Mouse (Mus musculus) erythroid progenitor cell, adult 5-6 weeks (primary cell): ENCODE data around the gene Six5. TPM values are rescaled to one million over a fixed set of nuclear protein-coding genes. Genes with fewer than 3 reads are reported as not detected.

ENCODE experiments used
- ATAC-seq: replicated peaks from 2 replicates; pipeline ENCODE4 v1.8.0; 2016; ENCODE audit warnings: moderate number of reproducible peaks, mild to moderate bottlenecking, moderate TSS enrichment, inconsistent platforms; ENCODE audit not compliant: poor library complexity, low FRiP score, severe bottlenecking
- total RNA-seq, 2 experiments: library from RNA; stranded (forward) in 1 of 2; stranded (reverse) in 1 of 2; fragments of 150-400 nt in 1 of 2; fragments of 186-747, 209-891 nt in 1 of 2; gene quantifications; 2 replicates each; pipeline versions ENCODE4 v1.2.3 to v1.2.4; 2015 to 2017; ENCODE audit warnings: low replicate concordance in 2 of 2

Six5 gene
- total RNA-seq, 2 experiments from 2014 or later, result not detected

DNA sequence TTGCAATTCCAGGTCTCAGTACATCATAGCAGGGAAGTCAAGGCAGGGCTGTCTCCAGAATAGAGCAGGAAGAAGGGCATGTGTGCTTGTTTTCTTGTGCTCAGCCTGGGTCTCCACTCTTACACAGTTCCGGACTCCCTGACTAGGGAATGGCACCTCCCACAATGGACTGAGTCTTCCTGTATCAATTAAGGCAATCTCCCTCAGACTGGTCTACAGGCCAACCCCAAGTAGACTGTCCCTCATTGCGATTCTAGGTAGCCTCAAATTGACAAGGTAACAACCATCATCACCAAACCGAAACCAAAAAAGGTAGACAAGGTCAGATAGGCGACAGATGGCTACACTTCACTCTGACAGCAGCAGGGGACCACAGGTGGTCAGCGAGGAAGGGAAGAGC is 19.2 kb upstream of the Six5 start:
- no peak for ATAC-seq

DNA sequence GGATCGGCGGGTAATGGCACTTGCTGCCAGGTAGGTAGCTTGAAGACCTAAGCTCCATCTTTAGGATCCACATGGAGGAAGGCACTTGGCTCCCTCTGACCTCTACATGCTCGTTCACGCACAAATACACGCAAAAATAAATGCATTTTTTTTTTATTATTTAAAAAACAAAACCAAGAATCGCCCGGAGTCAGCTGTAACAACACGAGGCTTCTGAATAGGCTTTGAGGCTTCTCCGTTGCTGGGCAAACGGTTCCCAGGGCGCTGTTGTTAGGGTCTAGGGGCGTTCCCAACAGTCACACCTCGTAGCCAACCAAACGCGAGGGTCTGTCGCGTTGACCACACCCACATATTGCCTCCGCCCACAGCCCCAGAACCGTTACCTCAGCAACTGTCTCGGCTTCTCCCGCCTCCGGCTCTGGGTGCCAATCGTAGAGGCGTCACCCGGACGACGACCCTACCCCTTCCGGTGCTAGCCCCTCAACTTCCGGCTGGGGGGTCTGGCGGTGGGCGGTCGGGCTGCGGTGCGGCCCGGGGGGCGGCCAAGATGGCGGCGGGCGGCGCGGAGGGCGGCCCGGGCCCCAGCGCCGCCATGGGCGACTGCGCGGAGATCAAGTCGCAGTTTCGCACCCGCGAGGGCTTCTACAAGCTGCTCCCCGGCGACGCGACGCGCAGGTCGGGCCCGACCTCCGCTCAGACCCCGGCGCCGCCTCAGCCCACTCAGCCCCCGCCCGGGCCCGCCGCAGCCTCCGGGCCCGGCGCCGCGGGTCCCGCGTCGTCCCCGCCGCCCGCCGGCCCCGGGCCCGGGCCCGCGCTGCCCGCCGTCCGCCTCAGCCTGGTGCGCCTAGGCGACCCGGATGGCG is 18.4 kb upstream of the Six5 start, which contains the start of gene Dmwd:
Gene Dmwd (plus strand): TSS at position 505 of the 863 bp plus-strand sequence.
- peak; percentile 89 for ATAC-seq

GRCm38 (mm10) chr7:19076586-19076991 is 17.8 kb upstream of the Six5 start:
- peak; percentile 65 for ATAC-seq

GRCm38 (mm10) chr7:19077761-19078160 is 16.6 kb upstream of the Six5 start:
- no peak for ATAC-seq

GRCm38 (mm10) chr7:19078732-19079131 is 15.7 kb upstream of the Six5 start:
- ATAC-seq, result no peak

- no peak for ATAC-seq
These were observed 13.9 kb upstream of the Six5 start for GRCm38 (mm10) chr7:19080451-19080950.

- no peak for ATAC-seq
These were observed 12.2 kb upstream of the Six5 start for GRCm38 (mm10) chr7:19082171-19082570.

DNA sequence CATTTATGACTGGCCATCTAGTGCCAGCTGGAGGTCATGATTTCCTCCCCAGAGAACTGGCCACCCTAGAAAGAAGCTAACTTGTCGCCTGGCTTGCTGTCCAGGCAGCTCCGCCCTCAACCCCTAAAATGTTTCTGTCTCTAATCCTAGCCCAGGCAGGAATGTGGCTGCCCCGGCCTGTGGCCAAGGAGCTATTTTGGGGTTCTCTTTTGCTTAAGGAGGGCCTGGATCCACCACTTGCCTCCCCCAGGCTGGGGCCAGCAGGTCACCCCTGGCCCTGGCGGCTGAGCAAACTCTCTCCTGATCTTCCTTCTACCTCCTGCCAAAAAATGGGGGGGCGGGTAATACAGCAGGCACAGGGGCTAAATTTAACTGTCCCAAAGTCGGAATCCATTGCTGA is 11.3 kb upstream of the Six5 start:
- ATAC-seq, result no peak

DNA sequence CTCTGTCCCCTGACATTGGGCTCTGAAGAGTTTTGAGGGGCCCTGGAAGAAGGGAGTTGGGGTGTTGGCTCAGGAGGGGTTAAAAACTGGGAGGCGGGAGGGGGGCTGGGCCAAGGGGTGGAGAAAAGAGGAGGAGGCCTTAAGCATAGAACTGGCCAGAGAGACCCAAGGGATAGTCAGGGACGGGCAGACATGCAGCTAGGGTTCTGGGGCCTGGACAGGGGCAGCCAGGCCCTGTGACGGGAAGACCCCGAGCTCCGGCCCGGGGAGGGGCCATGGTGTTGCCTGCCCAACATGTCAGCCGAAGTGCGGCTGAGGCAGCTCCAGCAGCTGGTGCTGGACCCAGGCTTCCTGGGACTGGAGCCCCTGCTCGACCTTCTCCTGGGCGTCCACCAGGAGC is 10.7 kb upstream of the Six5 start, which contains the start of gene Dmpk:
Gene Dmpk (plus strand): TSS at position 149 of the 400 bp plus-strand sequence.
- no peak for ATAC-seq

DNA sequence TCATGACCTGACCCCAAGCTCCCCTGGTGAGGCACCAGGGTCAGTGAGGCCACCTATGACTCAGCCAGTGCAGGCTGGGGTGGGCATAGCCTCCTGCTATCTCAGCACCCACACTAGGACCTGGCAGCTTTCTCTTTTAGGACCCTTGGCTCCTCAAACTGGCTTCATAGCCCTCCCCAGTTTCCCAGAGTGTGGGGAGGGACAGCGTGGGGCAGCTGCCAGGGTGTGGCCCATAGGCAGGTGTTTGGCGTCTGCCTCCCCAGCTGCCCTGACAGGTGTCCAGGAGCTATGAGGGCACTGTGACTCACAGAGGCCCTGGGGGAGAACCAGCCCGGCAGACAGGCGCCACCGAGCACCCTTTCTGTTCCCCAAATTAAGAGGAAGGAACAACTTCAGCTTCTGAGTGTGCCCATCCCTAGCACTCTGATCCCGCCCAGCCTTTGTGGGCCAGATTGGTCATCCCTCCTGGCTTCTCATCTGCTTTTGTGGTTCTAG is 10.1 kb upstream of the Six5 start:
- ATAC-seq, result no peak

DNA sequence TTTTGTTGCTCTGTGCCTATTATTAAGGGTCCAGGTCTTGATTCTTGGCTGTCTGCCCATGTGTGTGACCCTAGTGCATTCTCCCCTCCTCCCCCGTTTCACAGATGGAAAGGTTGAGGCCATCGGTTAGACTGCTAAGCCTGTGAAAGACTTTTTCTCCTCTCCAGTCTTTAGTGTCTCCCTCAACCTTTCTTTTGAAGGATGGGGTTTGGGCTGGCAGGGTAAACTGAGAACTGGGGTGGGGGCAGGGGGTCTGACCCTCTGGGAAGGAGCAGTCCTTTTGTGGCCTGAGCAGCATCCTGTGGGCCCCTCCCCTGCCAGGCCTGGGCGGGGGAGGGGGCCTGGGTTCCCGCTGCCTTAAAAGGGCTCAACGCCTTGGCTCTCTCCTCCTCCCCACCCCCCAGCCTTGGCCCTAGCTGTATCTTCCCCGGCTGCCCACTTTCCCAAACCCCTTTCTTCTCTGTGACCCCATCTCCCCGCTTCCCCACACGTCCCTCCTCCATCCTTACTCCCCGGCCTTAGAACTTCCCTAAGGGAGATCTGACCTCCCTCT is 9.4 kb upstream of the Six5 start:
- ATAC-seq, result no peak

DNA sequence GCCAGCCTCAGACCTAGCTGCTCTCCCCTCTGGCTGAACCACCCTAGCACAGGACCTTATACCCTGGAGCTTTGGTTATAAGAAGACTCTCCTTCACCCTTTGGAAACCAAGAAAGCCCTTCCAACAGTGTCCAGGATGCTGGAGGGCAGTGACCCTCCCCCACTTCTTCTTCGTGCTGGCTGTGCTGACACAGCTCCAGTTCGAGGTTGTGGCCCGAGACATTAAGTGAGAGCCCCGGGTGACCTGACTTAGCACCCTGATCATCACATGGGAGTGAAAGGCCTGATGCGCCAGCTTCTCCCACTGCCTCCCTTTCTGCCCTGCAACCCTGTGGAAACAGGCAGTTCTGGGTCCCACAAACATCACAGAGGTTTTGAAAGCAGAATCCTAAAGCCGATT is 8.9 kb upstream of the Six5 start:
- ATAC-seq, result no peak

- peak; percentile 84 for ATAC-seq
These were observed 8.4 kb upstream of the Six5 start for GRCm38 (mm10) chr7:19086042-19086441.

- no peak for ATAC-seq
These were observed 7.6 kb upstream of the Six5 start for GRCm38 (mm10) chr7:19086760-19087159.

GRCm38 (mm10) chr7:19088813-19089212 is 5.6 kb upstream of the Six5 start:
- peak; percentile 42 for ATAC-seq

DNA sequence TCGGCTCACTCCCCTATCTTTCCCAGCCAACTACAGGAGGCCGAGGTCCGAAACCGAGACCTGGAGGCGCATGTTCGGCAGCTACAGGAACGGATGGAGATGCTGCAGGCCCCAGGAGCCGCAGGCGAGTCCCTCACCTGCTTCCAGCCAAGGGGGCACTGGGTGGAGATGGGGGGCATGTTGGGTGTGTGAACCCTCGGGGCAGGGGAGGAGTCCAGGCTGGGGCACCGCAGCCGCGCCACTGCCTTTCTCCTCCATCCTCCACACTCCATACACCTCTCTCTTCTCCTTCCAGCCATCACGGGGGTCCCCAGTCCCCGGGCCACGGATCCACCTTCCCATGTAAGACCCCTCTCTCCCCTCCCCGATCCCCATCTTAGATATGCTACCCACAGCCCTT is 2.5 kb upstream of the Six5 start:
- ATAC-seq, result no peak

DNA sequence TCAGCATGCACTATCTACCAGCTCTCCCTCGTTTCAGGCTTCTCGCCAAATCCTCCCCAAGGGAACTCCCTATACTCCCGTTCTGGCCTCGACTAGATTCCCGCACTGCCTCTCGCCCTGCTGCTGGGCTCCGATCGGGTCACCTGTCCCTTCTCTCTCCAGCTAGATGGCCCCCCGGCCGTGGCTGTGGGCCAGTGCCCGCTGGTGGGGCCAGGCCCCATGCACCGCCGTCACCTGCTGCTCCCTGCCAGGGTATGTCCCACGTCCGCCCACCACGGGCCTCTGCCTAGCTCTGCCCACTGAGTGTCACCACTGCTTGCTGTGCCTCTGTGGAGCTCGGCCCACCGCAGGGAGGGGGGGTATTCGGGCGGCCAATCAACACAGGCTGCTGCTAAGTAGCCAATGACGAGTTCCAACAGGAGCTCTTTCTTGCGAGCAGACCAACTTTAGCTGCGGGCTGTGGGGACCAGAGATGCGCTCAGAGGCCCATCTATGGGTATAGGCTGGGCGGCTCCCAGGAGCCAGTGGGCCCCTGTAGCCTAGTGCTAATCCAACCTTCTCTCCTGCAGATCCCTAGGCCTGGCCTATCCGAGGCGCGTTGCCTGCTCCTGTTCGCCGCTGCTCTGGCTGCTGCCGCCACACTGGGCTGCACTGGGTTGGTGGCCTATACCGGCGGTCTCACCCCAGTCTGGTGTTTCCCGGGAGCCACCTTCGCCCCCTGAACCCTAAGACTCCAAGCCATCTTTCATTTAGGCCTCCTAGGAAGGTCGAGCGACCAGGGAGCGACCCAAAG is 1.8 kb upstream of the Six5 start:
- no peak for ATAC-seq

DNA sequence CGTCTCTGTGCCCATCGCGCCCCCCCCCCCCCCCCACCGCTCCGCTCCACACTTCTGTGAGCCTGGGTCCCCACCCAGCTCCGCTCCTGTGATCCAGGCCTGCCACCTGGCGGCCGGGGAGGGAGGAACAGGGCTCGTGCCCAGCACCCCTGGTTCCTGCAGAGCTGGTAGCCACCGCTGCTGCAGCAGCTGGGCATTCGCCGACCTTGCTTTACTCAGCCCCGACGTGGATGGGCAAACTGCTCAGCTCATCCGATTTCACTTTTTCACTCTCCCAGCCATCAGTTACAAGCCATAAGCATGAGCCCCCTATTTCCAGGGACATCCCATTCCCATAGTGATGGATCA is 1.2 kb upstream of the Six5 start:
- ATAC-seq, result peak; percentile 77

DNA sequence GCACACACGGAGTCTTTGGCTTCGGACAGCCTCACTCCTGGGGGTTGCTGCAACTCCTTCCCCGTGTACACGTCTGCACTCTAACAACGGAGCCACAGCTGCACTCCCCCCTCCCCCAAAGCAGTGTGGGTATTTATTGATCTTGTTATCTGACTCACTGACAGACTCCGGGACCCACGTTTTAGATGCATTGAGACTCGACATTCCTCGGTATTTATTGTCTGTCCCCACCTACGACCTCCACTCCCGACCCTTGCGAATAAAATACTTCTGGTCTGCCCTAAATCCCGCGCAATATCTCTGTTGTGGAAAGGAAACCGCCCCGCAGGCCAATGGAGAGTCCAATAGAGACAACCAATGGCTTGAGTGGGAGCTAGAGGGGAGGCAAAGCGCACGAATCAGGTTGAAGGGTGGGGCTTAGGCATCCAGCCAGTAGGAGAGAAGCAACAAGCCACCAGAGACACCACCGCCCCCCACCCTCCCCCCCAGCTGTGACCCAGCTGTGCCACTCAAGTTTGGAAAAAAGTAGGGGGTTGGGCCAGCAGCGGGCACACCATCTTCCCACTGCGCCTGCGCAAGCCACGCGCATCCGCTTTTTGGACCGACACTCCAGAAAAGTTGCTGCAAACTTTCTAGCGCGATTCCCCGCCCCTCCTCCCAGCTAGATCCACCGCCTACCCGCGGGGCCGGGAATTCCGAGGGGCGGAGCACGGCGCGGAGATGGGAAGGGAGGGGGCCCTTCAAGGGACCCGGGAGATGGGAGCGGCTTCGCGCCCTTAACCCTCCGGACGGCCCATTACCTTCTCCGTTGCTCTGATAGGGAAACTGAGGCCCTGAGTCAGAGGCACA is 633 bp upstream of the Six5 start:
- ATAC-seq, result peak; percentile 67
